Mouse (Mus musculus) heart, embryonic 12.5 days (tissue): ENCODE results near the gene Mpzl1. TPM values are rescaled to one million over a fixed set of nuclear protein-coding genes. Genes with fewer than 3 reads are reported as not detected.

ENCODE experiments used
- ATAC-seq: fragments of 200-750 bp; cut with Nextera tagmentation; 2 replicates; pipeline ENCODE4 v1.8.0; 2017; ENCODE audit warnings: moderate TSS enrichment, moderate library complexity; ENCODE audit not compliant: insufficient number of reproducible peaks, low FRiP score
- H3K27ac ChIP-seq: fragments of 300-500 bp; sonication (generic); 2 replicates; pipeline ENCODE4 v1.5.1; 2016; ENCODE audit warnings: mild to moderate bottlenecking, moderate library complexity; ENCODE audit not compliant: poor library complexity, severe bottlenecking
- H3K27me3 ChIP-seq: fragments of 300-500 bp; sonication (generic); replicated peaks from 2 replicates; pipeline ENCODE4 v1.6.1; 2016; ENCODE audit warnings: mild to moderate bottlenecking, moderate library complexity
- H3K36me3 ChIP-seq: fragments of 300-500 bp; sonication (generic); 2 replicates; pipeline ENCODE4 v1.6.1; 2016; ENCODE audit warnings: mild to moderate bottlenecking, moderate library complexity
- H3K4me1 ChIP-seq: fragments of 300-500 bp; sonication (generic); replicated peaks from 2 replicates; pipeline ENCODE4 v1.6.1; 2016; ENCODE audit warnings: mild to moderate bottlenecking
- H3K4me2 ChIP-seq: fragments of 300-500 bp; sonication (generic); 2 replicates; pipeline ENCODE4 v1.6.1; 2016; ENCODE audit warnings: mild to moderate bottlenecking, moderate library complexity
- H3K4me3 ChIP-seq: fragments of 300-500 bp; sonication (generic); 2 replicates; pipeline ENCODE4 v1.5.1; 2016; ENCODE audit warnings: mild to moderate bottlenecking
- H3K9ac ChIP-seq: fragments of 300-500 bp; sonication (generic); 2 replicates; pipeline ENCODE4 v1.6.1; 2016; ENCODE audit warnings: mild to moderate bottlenecking, moderate library complexity
- H3K9me3 ChIP-seq: fragments of 300-500 bp; sonication (generic); replicated peaks from 2 replicates; pipeline ENCODE4 v1.6.1; 2016; ENCODE audit warnings: mild to moderate bottlenecking, moderate library complexity
- WGBS: fragments of 180-500 bp; shearing (Covaris S2); methylation state at CpG from one replicate; pipeline ENCODE4 v1.1.7; 2016; 5-methylcytosine and 5-hydroxymethylcytosine counted together
- polyA plus RNA-seq: library from polyadenylated mRNA; unstranded; fragments of >200 nt; fragmentation: Nextera tagmentation; extraction: Ambion mirVana; gene quantifications from 2 replicates; pipeline ENCODE4 v1.2.1, GENCODE M21; 2016

Mpzl1 gene
- polyA plus RNA-seq, 1 experiment from 2014 or later, result 126 TPM

GRCm38 (mm10) chr1:165594699-165595421 is 39.5 kb downstream of the Mpzl1 start:
- WGBS, result 84% methylated on average over 15 of the region's 15 CpGs
- Histone ChIP-seq H3K4me2 (no peak overlapping the region), H3K27me3 (no peaks in the 10 kb centered on the region), H3K9me3 (no peaks in the 10 kb centered on the region), H3K4me1 (peaks cover 29% of the 10 kb centered on the region), H3K9ac (no peak overlapping the region), H3K27ac (no peak overlapping the region), H3K4me3 (no peak overlapping the region), H3K36me3 (peaks cover 70% of the 10 kb centered on the region)
- ATAC-seq, result no peak

- Histone ChIP-seq H3K4me2 (no peak overlapping the region), H3K36me3 (peaks cover 48% of the 10 kb centered on the region), H3K4me3 (no peak overlapping the region), H3K27me3 (no peaks in the 10 kb centered on the region), H3K9me3 (no peaks in the 10 kb centered on the region), H3K27ac (peak overlapping the region; percentile 36; the same call in 1 of the 2 replicates), H3K4me1 (peaks cover 52% of the 10 kb centered on the region), H3K9ac (no peak overlapping the region)
- 57% methylated on average over 14 of the region's 14 CpGs for WGBS
- no peak; the same call in 1 of the 2 replicates for ATAC-seq
Observed at GRCm38 (mm10) chr1:165592295-165593082, 41.8 kb downstream of the Mpzl1 start.

GRCm38 (mm10) chr1:165590760-165591159 is 43.6 kb downstream of the Mpzl1 start:
- Histone ChIP-seq H3K9me3 (no peaks in the 10 kb centered on the region), H3K36me3 (peaks cover 38% of the 10 kb centered on the region), H3K4me3 (no peak overlapping the region), H3K27me3 (no peaks in the 10 kb centered on the region), H3K4me1 (peaks cover 61% of the 10 kb centered on the region), H3K27ac (peak overlapping the region; percentile 12; the same call in 1 of the 2 replicates), H3K9ac (no peak overlapping the region), H3K4me2 (no peak overlapping the region)
- WGBS, result 51% methylated on average over 8 of the region's 8 CpGs
- ATAC-seq, result no peak

GRCm38 (mm10) chr1:165589280-165590048 is 44.9 kb downstream of the Mpzl1 start:
- peak overlapping the region; percentile 83 for H3K27ac ChIP-seq
- 0 out of 2 replicates have a peak overlapping the region, but pooled peaks have one; percentile 35 for H3K9ac ChIP-seq
- no peaks in the 10 kb centered on the region for H3K27me3 ChIP-seq
- H3K36me3 ChIP-seq, result peaks cover 25% of the 10 kb centered on the region
- H3K4me3 ChIP-seq, result no peak overlapping the region
- ATAC-seq, result peak; percentile 56; the same call in 1 of the 2 replicates
- no peaks in the 10 kb centered on the region for H3K9me3 ChIP-seq
- WGBS, result 29% methylated on average over 10 of the region's 10 CpGs
- H3K4me1 ChIP-seq, result peaks cover 70% of the 10 kb centered on the region
- H3K4me2 ChIP-seq, result no peak overlapping the region

- H3K27ac ChIP-seq, result peak overlapping the region; percentile 83; the same call in 1 of the 2 replicates
- no peaks in the 10 kb centered on the region for H3K9me3 ChIP-seq
- ATAC-seq, result no peak
- H3K4me1 ChIP-seq, result peaks cover 67% of the 10 kb centered on the region
- peaks cover 13% of the 10 kb centered on the region for H3K36me3 ChIP-seq
- no peak overlapping the region for H3K4me3 ChIP-seq
- WGBS, result 28% methylated on average over 8 of the region's 8 CpGs
- no peak overlapping the region for H3K9ac ChIP-seq
- no peak overlapping the region for H3K4me2 ChIP-seq
- no peaks in the 10 kb centered on the region for H3K27me3 ChIP-seq
Observed at GRCm38 (mm10) chr1:165587845-165588244, 46.5 kb downstream of the Mpzl1 start.

GRCm38 (mm10) chr1:165586366-165586765 is 48.0 kb downstream of the Mpzl1 start:
- Histone ChIP-seq H3K4me1 (peaks cover 61% of the 10 kb centered on the region), H3K9ac (no peak overlapping the region), H3K9me3 (no peaks in the 10 kb centered on the region), H3K27me3 (no peaks in the 10 kb centered on the region), H3K27ac (no peak overlapping the region), H3K36me3 (peaks cover under 1% of the 10 kb centered on the region; the same call in 1 of the 2 replicates), H3K4me2 (no peak overlapping the region), H3K4me3 (no peak overlapping the region)
- 60% methylated on average over 1 of the region's 1 CpGs for WGBS
- ATAC-seq, result no peak

GRCm38 (mm10) chr1:165585389-165586104 is 48.8 kb downstream of the Mpzl1 start:
- H3K36me3 ChIP-seq, result no peaks in the 10 kb centered on the region
- WGBS, result 53% methylated on average over 14 of the region's 14 CpGs
- no peak for ATAC-seq
- peaks cover 56% of the 10 kb centered on the region for H3K4me1 ChIP-seq
- H3K4me2 ChIP-seq, result peak overlapping the region; percentile 5; the same call in 1 of the 2 replicates
- H3K27ac ChIP-seq, result peak overlapping the region; percentile 69
- H3K27me3 ChIP-seq, result no peaks in the 10 kb centered on the region
- H3K9ac ChIP-seq, result no peak overlapping the region; the same call in 1 of the 2 replicates
- H3K4me3 ChIP-seq, result no peak overlapping the region
- H3K9me3 ChIP-seq, result no peaks in the 10 kb centered on the region

GRCm38 (mm10) chr1:165583529-165584184 is 50.7 kb downstream of the Mpzl1 start:
- Histone ChIP-seq H3K9ac (no peak overlapping the region), H3K4me3 (no peak overlapping the region), H3K9me3 (0 out of 2 replicates have a peak, but pooled peaks cover 2% of the 10 kb centered on the region), H3K27ac (no peak overlapping the region), H3K4me1 (peaks cover 39% of the 10 kb centered on the region), H3K27me3 (no peaks in the 10 kb centered on the region), H3K36me3 (no peaks in the 10 kb centered on the region), H3K4me2 (no peak overlapping the region)
- 26% methylated on average over 12 of the region's 12 CpGs for WGBS
- peak; percentile 68; the same call in 1 of the 2 replicates for ATAC-seq

GRCm38 (mm10) chr1:165581255-165581654 is 53.1 kb downstream of the Mpzl1 start:
- WGBS, result 55% methylated on average over 3 of the region's 3 CpGs
- H3K27ac ChIP-seq, result no peak overlapping the region
- no peaks in the 10 kb centered on the region for H3K27me3 ChIP-seq
- no peak overlapping the region for H3K9ac ChIP-seq
- H3K9me3 ChIP-seq, result 0 out of 2 replicates have a peak, but pooled peaks cover 2% of the 10 kb centered on the region
- no peak for ATAC-seq
- H3K4me3 ChIP-seq, result no peak overlapping the region
- H3K36me3 ChIP-seq, result no peaks in the 10 kb centered on the region
- H3K4me2 ChIP-seq, result no peak overlapping the region
- peaks cover 29% of the 10 kb centered on the region for H3K4me1 ChIP-seq

GRCm38 (mm10) chr1:165579332-165579731 is 55.0 kb downstream of the Mpzl1 start:
- H3K9me3 ChIP-seq, result 0 out of 2 replicates have a peak, but pooled peaks cover 2% of the 10 kb centered on the region
- no peak overlapping the region for H3K27ac ChIP-seq

More at GRCm38 (mm10) chr1:165579332-165579731, 55.0 kb downstream of the Mpzl1 start:
- Histone ChIP-seq H3K36me3 (no peaks in the 10 kb centered on the region), H3K4me3 (no peak overlapping the region), H3K27me3 (no peaks in the 10 kb centered on the region), H3K9ac (no peak overlapping the region), H3K4me1 (peaks cover 21% of the 10 kb centered on the region), H3K4me2 (no peak overlapping the region)
- 53% methylated on average over 5 of the region's 5 CpGs for WGBS
- no peak for ATAC-seq
